In genomic region chr12:84533706-84534486, GRCm38 (mm10) we compare ENCODE assay signal across 19 mouse cellular contexts. TPM values are rescaled to one million over a fixed set of nuclear protein-coding genes. Genes with fewer than 3 reads are reported as not detected.
DNase-seq lines count a peak whose midpoint lies in the region; ATAC-seq and TF ChIP-seq lines count a peak whose summit lies in the region.
"Had no signal": no experiment of that assay in that cellular context is flagged by ENCODE, and none has a peak within 500 bp of the region (broad histone marks: within the 10 kb centered on the region; RNA-seq: fewer than 3 reads in every experiment).

No protein-coding gene starts in this region.

- no peak overlapping the region for H3K4me3 ChIP-seq in heart, embryonic 10.5 days
- no peak overlapping the region for H3K4me3 ChIP-seq in heart, embryonic 12.5 days
- H3K4me3 ChIP-seq in ES-Bruce4 (ENCODE audit: low read depth, low read length) = no peak overlapping the region
- H3K4me3 ChIP-seq: embryonic facial prominence, embryonic 13.5 days; hindbrain, embryonic 12.5 days; stomach, embryonic 15.5 days had no signal

- TF ChIP-seq POLR2A in ES-Bruce4 (IDR thresholded peaks at IDR 0.05; ENCODE audit: insufficient read depth, low read length) = no peak

- no peak overlapping the region for H3K4me2 ChIP-seq in heart, embryonic 12.5 days
- H3K4me2 ChIP-seq: embryonic facial prominence, embryonic 13.5 days; hindbrain, embryonic 12.5 days; midbrain, embryonic 11.5 days; stomach, embryonic 15.5 days had no signal

- DNase-seq in heart, embryonic 10.5 days (ENCODE audit: low spot score) = no peak
- peak; percentile 87 for DNase-seq in R1 (ENCODE audit: low read depth, low spot score)
- DNase-seq in adrenal gland, postnatal 36 days = peak; percentile 77 to 82
- DNase-seq in left cerebral cortex, adult 8-10 months (ENCODE audit: low spot score in 2 of 2) = no peak
- DNase-seq in layer of hippocampus, postnatal 10 days (ENCODE audit: low spot score in 2 of 2) = no peak
- DNase-seq: cerebellum, adult 9-10 months; thymus, postnatal 14 days had no signal

- peak; percentile 73; the same call in 1 of the 2 replicates for TF ChIP-seq EP300 in ES-Bruce4 (IDR thresholded peaks at IDR 0.05; ENCODE audit: insufficient read depth, low read depth, low read length)

- no peak for ATAC-seq in heart, embryonic 12.5 days (ENCODE audit: insufficient number of reproducible peaks, low FRiP score)
- ATAC-seq in megakaryocyte progenitor cell, adult 5-6 weeks (replicated peaks; ENCODE audit: poor library complexity) = no peak
- ATAC-seq: intestine, embryonic 16.5 days had no signal

- H3K27ac ChIP-seq in heart, embryonic 10.5 days = 0 out of 2 replicates have a peak overlapping the region, but pooled peaks have one; percentile 1
- H3K27ac ChIP-seq in heart, embryonic 12.5 days (ENCODE audit: poor library complexity, severe bottlenecking) = no peak overlapping the region
- 0 out of 2 replicates have a peak overlapping the region, but pooled peaks have one; percentile 11 for H3K27ac ChIP-seq in ES-Bruce4 (ENCODE audit: insufficient read depth, low read length)
- H3K27ac ChIP-seq: embryonic facial prominence, embryonic 13.5 days; hindbrain, embryonic 12.5 days; stomach, embryonic 15.5 days had no signal

- H3K9ac ChIP-seq in heart, embryonic 12.5 days = no peak overlapping the region
- no peak overlapping the region for H3K9ac ChIP-seq in ES-Bruce4 (ENCODE audit: low read depth, poor library complexity, severe bottlenecking)
- H3K9ac ChIP-seq: embryonic facial prominence, embryonic 13.5 days; hindbrain, embryonic 12.5 days; stomach, embryonic 15.5 days had no signal

- no peaks in the 10 kb centered on the region for H3K27me3 ChIP-seq in heart, embryonic 10.5 days (ENCODE audit: insufficient read depth, poor library complexity, severe bottlenecking)
- no peaks in the 10 kb centered on the region for H3K27me3 ChIP-seq in heart, embryonic 12.5 days (replicated peaks)
- H3K27me3 ChIP-seq in ES-Bruce4 (ENCODE audit: control insufficient read depth, insufficient read depth, low read length, poor library complexity, severe bottlenecking) = no peaks in the 10 kb centered on the region
- H3K27me3 ChIP-seq: embryonic facial prominence, embryonic 13.5 days; stomach, embryonic 15.5 days had no signal

- peaks cover 7% of the 10 kb centered on the region for H3K4me1 ChIP-seq in heart, embryonic 10.5 days
- peaks cover 6% of the 10 kb centered on the region for H3K4me1 ChIP-seq in heart, embryonic 12.5 days (replicated peaks)
- peaks cover 9% of the 10 kb centered on the region for H3K4me1 ChIP-seq in ES-Bruce4 (ENCODE audit: control insufficient read depth, insufficient read depth, low read length)
- H3K4me1 ChIP-seq: stomach, embryonic 15.5 days had no signal

- H3K9me3 ChIP-seq in heart, embryonic 10.5 days = no peaks in the 10 kb centered on the region
- H3K9me3 ChIP-seq in heart, embryonic 12.5 days (replicated peaks) = no peaks in the 10 kb centered on the region
- no peaks in the 10 kb centered on the region for H3K9me3 ChIP-seq in ES-Bruce4 (replicated peaks; ENCODE audit: control insufficient read depth, insufficient read depth, low read length, poor library complexity, severe bottlenecking)
- H3K9me3 ChIP-seq: embryonic facial prominence, embryonic 13.5 days; hindbrain, embryonic 12.5 days; stomach, embryonic 15.5 days had no signal

- 80% methylated on average over 7 of the region's 7 CpGs for WGBS in heart, embryonic 10.5 days
- 82% methylated on average over 7 of the region's 7 CpGs for WGBS in heart, embryonic 12.5 days

- peaks cover 20% of the 10 kb centered on the region for H3K36me3 ChIP-seq in heart, embryonic 10.5 days
- peaks cover 14% of the 10 kb centered on the region for H3K36me3 ChIP-seq in heart, embryonic 12.5 days
- no peaks in the 10 kb centered on the region for H3K36me3 ChIP-seq in ES-Bruce4 (ENCODE audit: control insufficient read depth, insufficient read depth, low read length, poor library complexity, severe bottlenecking)

- no peak for TF ChIP-seq CTCF in ES-Bruce4 (IDR thresholded peaks at IDR 0.05; ENCODE audit: low read depth, low read length)

RNA-seq across cellular contexts. Expression of gene Vsx2, which starts 35.7 kb away (rescaled TPM):
- not detected in 2 replicates for polyA plus RNA-seq in heart, embryonic 10.5 days (2016; fragmentation: Nextera tagmentation; extraction: Ambion mirVana)
- not detected in 2 replicates for polyA plus RNA-seq in heart, embryonic 12.5 days (2016; fragmentation: Nextera tagmentation; extraction: Ambion mirVana)
- polyA plus RNA-seq in ES-Bruce4 (2011; ENCODE audit: insufficient read depth, insufficient read length, low read depth, missing spikeins) = 0.18 TPM in 1 of 2 replicates, not detected in the other
- not detected for total RNA-seq in adrenal gland, postnatal 36 days (2021)
- total RNA-seq in megakaryocyte progenitor cell, adult 5-6 weeks (2015) = not detected in 2 replicates
- total RNA-seq in megakaryocyte progenitor cell, adult 5-6 weeks (2017) = not detected in 2 replicates
- under 1 TPM; 0.17 to 0.39 (median 0.29) TPM for total RNA-seq in left cerebral cortex, adult 8-10 months (2022)
- under 1 TPM; 0.11 to 0.27 TPM for total RNA-seq in layer of hippocampus, postnatal 10 days (2021)
- total RNA-seq: liver, adult 2 months had no signal
- polyA plus RNA-seq: gonadal fat pad, adult 2 months; heart, embryonic 16.5 days; intestine, embryonic 16.5 days; liver, adult 2 months; lung, embryonic 16.5 days; stomach, embryonic 15.5 days had no signal

Comparison
In these comparisons a context has a peak if more than half of its experiments do, and no peak if none do; other contexts are left out.
1. DNase-seq: peak in R1 (single experiment) and adrenal gland, postnatal 36 days (2 of 2); none in heart, embryonic 10.5 days (single experiment), left cerebral cortex, adult 8-10 months (0 of 2) and layer of hippocampus, postnatal 10 days (0 of 2).